Mouse (Mus musculus) small intestine, adult 2 months (tissue): ENCODE measurements around the gene Olfr223.

Source experiments
- CTCF ChIP-seq: fragments of 200-500 bp; IDR thresholded peaks from 2 replicates; pipeline ENCODE4 v1.5.1; 2012; ENCODE audit warnings: low read depth, mild to moderate bottlenecking, control low read depth, inconsistent platforms, low read length, moderate library complexity, mixed read lengths; ENCODE audit not compliant: insufficient replicate concordance, insufficient read length; ENCODE audit errors: extremely low read depth
- POLR2A ChIP-seq: fragments of 200-500 bp; IDR thresholded peaks from 2 replicates; pipeline ENCODE4 v1.6.1; 2012; ENCODE audit warnings: low read depth, mild to moderate bottlenecking, control low read depth, inconsistent platforms, low read length, moderate library complexity

- no peak for TF ChIP-seq CTCF
- no peak for TF ChIP-seq POLR2A
These were observed 41.0 kb upstream of the Olfr223 start for GRCm38 (mm10) chr11:59634001-59634660.
